19 mouse cellular contexts compared by ENCODE assay signal in the genomic region with DNA sequence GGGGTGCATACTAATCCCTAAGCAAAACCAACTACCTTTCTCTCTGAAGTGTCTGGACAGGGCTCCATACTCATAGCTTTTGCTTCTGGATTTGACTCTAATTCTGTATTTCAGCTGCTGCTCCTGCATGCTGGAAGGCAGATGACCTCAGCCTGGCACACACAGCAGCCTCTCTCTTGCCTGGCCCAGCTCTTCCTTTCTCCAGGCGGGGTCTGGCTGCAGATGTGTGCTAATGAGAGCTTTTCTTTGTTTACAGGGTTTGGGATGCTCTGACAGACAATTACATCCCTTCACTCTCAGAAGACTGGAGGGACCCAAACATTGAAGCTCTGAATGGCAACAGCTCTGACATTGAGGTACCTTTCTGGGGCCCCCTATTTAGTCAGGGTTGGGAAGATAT. TPM values are rescaled to one million over a fixed set of nuclear protein-coding genes. Genes with fewer than 3 reads are reported as not detected.
DNase-seq lines count a peak whose midpoint lies in the region; ATAC-seq and TF ChIP-seq lines count a peak whose summit lies in the region.
"Had no signal": no experiment of that assay in that cellular context is flagged by ENCODE, and none has a peak within 500 bp of the region (broad histone marks: within the 10 kb centered on the region; RNA-seq: fewer than 3 reads in every experiment).

No protein-coding gene starts in this region.

- H3K9ac ChIP-seq in forebrain, postnatal 0 days, result no peak overlapping the region
- H3K9ac ChIP-seq in forebrain, embryonic 15.5 days (replicated peaks), result no peak overlapping the region
- H3K9ac ChIP-seq: embryonic facial prominence, embryonic 12.5 days; hindbrain, embryonic 12.5 days; limb, embryonic 15.5 days had no signal

- H3K4me1 ChIP-seq in forebrain, postnatal 0 days (ENCODE audit: insufficient read depth), result no peaks in the 10 kb centered on the region
- H3K4me1 ChIP-seq in forebrain, embryonic 15.5 days, result no peaks in the 10 kb centered on the region
- H3K4me1 ChIP-seq: embryonic facial prominence, embryonic 12.5 days; hindbrain, embryonic 12.5 days; limb, embryonic 15.5 days; megakaryocyte, embryonic 14.5 days had no signal

- no peak for TF ChIP-seq CTCF in forebrain, postnatal 0 days (IDR thresholded peaks at IDR 0.05; ENCODE audit: low read depth)

- no peak overlapping the region for H3K4me3 ChIP-seq in forebrain, postnatal 0 days (ENCODE audit: low read depth, low read length)
- no peak overlapping the region for H3K4me3 ChIP-seq in forebrain, embryonic 15.5 days
- H3K4me3 ChIP-seq: embryonic facial prominence, embryonic 12.5 days; hindbrain, embryonic 12.5 days; limb, embryonic 15.5 days; megakaryocyte, embryonic 14.5 days had no signal

- H3K4me2 ChIP-seq in forebrain, postnatal 0 days (ENCODE audit: low read depth), result no peak overlapping the region
- no peak overlapping the region for H3K4me2 ChIP-seq in forebrain, embryonic 15.5 days (replicated peaks)
- H3K4me2 ChIP-seq: embryonic facial prominence, embryonic 12.5 days; hindbrain, embryonic 12.5 days; limb, embryonic 15.5 days had no signal

- peak; percentile 71 for ATAC-seq in forebrain, postnatal 0 days
- ATAC-seq in forebrain, embryonic 15.5 days (replicated peaks), result no peak
- ATAC-seq: intestine, postnatal 0 days had no signal

- H3K36me3 ChIP-seq in forebrain, postnatal 0 days (ENCODE audit: insufficient read depth), result peaks cover 57% of the 10 kb centered on the region
- H3K36me3 ChIP-seq in forebrain, embryonic 15.5 days, result peaks cover 81% of the 10 kb centered on the region
- H3K36me3 ChIP-seq: limb, embryonic 15.5 days had no signal

- 0 out of 2 replicates have a peak overlapping the region, but pooled peaks have one; percentile 10 for H3K27ac ChIP-seq in forebrain, postnatal 0 days (ENCODE audit: low read depth, low read length)
- H3K27ac ChIP-seq in forebrain, embryonic 15.5 days (replicated peaks), result no peak overlapping the region
- H3K27ac ChIP-seq: embryonic facial prominence, embryonic 12.5 days; hindbrain, embryonic 12.5 days; kidney, postnatal 0 days; limb, embryonic 15.5 days had no signal

- no peaks in the 10 kb centered on the region for H3K27me3 ChIP-seq in forebrain, postnatal 0 days (ENCODE audit: insufficient read depth, low read length)
- no peaks in the 10 kb centered on the region for H3K27me3 ChIP-seq in forebrain, embryonic 15.5 days
- H3K27me3 ChIP-seq: embryonic facial prominence, embryonic 12.5 days; hindbrain, embryonic 12.5 days; limb, embryonic 15.5 days had no signal

- H3K9me3 ChIP-seq in forebrain, postnatal 0 days (ENCODE audit: low read length), result no peaks in the 10 kb centered on the region
- no peaks in the 10 kb centered on the region for H3K9me3 ChIP-seq in forebrain, embryonic 15.5 days
- H3K9me3 ChIP-seq: embryonic facial prominence, embryonic 12.5 days; hindbrain, embryonic 12.5 days; limb, embryonic 15.5 days; megakaryocyte, embryonic 14.5 days had no signal

- DNase-seq in forebrain, postnatal 0 days, result no peak
- peak; percentile 68 for DNase-seq in layer of hippocampus, adult 11-12 months (ENCODE audit: low spot score)
- DNase-seq in layer of hippocampus, postnatal 25 days (ENCODE audit: extremely low spot score in 1 of 2, low spot score in 1 of 2), result no peak
- DNase-seq in Muller cell, postnatal 12 days (ENCODE audit: inconsistent ontology term), result peak; percentile 35
- DNase-seq in layer of hippocampus, adult 8-10 months (ENCODE audit: low spot score in 2 of 2), result peak; percentile 48 to 66
- no peak for DNase-seq in kidney, postnatal 14 days
- no peak for DNase-seq in lung, postnatal 36 days
- DNase-seq: adrenal gland, postnatal 14 days; lung, postnatal 10 days; thymus, postnatal 14 days had no signal

- 50% methylated on average over 1 of the region's 1 CpGs for WGBS in forebrain, postnatal 0 days
- 47% methylated on average over 1 of the region's 1 CpGs for WGBS in forebrain, embryonic 15.5 days

RNA-seq across cellular contexts. Expression of gene Fez1, which starts 28.4 kb away (rescaled TPM):
- 586 and 786 TPM in 2 replicates for total RNA-seq in forebrain, postnatal 0 days (2014; rRNA removed)
- polyA plus RNA-seq in forebrain, postnatal 0 days (2015; fragmentation: Nextera tagmentation; extraction: Ambion mirVana), result 644 and 657 TPM in 2 replicates
- 671 and 696 TPM in 2 replicates for polyA plus RNA-seq in forebrain, embryonic 15.5 days (2015; fragmentation: Nextera tagmentation; extraction: Ambion mirVana)
- total RNA-seq in layer of hippocampus, postnatal 25 days (2021), result 100 to 1,000 TPM; 301 to 329 TPM
- total RNA-seq in layer of hippocampus, adult 8-10 months (2022), result 100 to 1,000 TPM; 259 to 276 (median 263) TPM
- total RNA-seq: common myeloid progenitor, adult 5-6 weeks; monocyte, adult 5-6 weeks had no signal

RNA-seq across cellular contexts. Expression of gene Ei24, which starts 52.9 kb away (rescaled TPM):
- 93.8 and 103 TPM in 2 replicates for total RNA-seq in forebrain, postnatal 0 days (2014; rRNA removed)
- 101 and 112 TPM in 2 replicates for polyA plus RNA-seq in forebrain, postnatal 0 days (2015; fragmentation: Nextera tagmentation; extraction: Ambion mirVana)
- 117 and 126 TPM in 2 replicates for polyA plus RNA-seq in forebrain, embryonic 15.5 days (2015; fragmentation: Nextera tagmentation; extraction: Ambion mirVana)
- total RNA-seq in layer of hippocampus, postnatal 25 days (2021), result 100 to 1,000 TPM; 101 to 104 TPM
- 100 to 1,000 TPM in 2 of 4 experiments, 10 to 100 TPM in 2; 90.8 to 109 (median 99.9) TPM for total RNA-seq in layer of hippocampus, adult 8-10 months (2022)

Comparison
In these comparisons a context has a peak if more than half of its experiments do, and no peak if none do; other contexts are left out.
1. DNase-seq: peak in layer of hippocampus, adult 11-12 months (single experiment), Muller cell, postnatal 12 days (single experiment) and layer of hippocampus, adult 8-10 months (2 of 2); none in forebrain, postnatal 0 days (single experiment), layer of hippocampus, postnatal 25 days (0 of 2), kidney, postnatal 14 days (single experiment) and lung, postnatal 36 days (single experiment).